Mouse (Mus musculus) limb, embryonic 14.5 days (tissue): Measurements from ENCODE around the gene Pou2af1. TPM values are rescaled to one million over a fixed set of nuclear protein-coding genes. Genes with fewer than 3 reads are reported as not detected.

ENCODE experiments used
- ATAC-seq: fragments of 200-750 bp; cut with Nextera tagmentation; 2 replicates; pipeline ENCODE4 v1.8.0; 2017; ENCODE audit warnings: low read depth, moderate number of reproducible peaks, moderate TSS enrichment; ENCODE audit not compliant: low FRiP score
- DNase-seq: peaks from one replicate; pipeline ENCODE4 v3.0.0-alpha.2; 2015; ENCODE audit warnings: low spot score
- H3K27ac ChIP-seq: fragments of 300-500 bp; sonication (generic); replicated peaks from 2 replicates; pipeline ENCODE4 v1.5.1; 2014; ENCODE audit warnings: low read depth, mild to moderate bottlenecking, low read length, moderate library complexity, mixed read lengths
- H3K27me3 ChIP-seq: fragments of 300-500 bp; sonication (generic); 2 replicates; pipeline ENCODE4 v1.6.1; 2014; ENCODE audit warnings: low read length, mixed read lengths; ENCODE audit not compliant: control insufficient read depth, insufficient read depth
- H3K36me3 ChIP-seq: fragments of 300-500 bp; sonication (generic); 2 replicates; pipeline ENCODE4 v1.6.1; 2014; ENCODE audit warnings: mild to moderate bottlenecking, low read length, moderate library complexity, mixed read lengths; ENCODE audit not compliant: control insufficient read depth, insufficient read depth
- H3K4me1 ChIP-seq: fragments of 300-500 bp; sonication (generic); 2 replicates; pipeline ENCODE4 v1.6.1; 2014; ENCODE audit warnings: antibody characterized with exemption, low read length, mixed read lengths; ENCODE audit not compliant: control insufficient read depth, insufficient read depth
- H3K4me2 ChIP-seq: fragments of 300-500 bp; sonication (generic); replicated peaks from 2 replicates; pipeline ENCODE4 v1.6.1; 2014; ENCODE audit warnings: low read depth, mild to moderate bottlenecking, low read length, moderate library complexity; ENCODE audit not compliant: severe bottlenecking
- H3K4me3 ChIP-seq: fragments of 300-500 bp; sonication (generic); replicated peaks from 2 replicates; pipeline ENCODE4 v1.5.1; 2014; ENCODE audit warnings: low read length
- H3K9ac ChIP-seq: fragments of 300-500 bp; sonication (generic); 2 replicates; pipeline ENCODE4 v1.6.1; 2014; ENCODE audit warnings: mild to moderate bottlenecking, low read depth, low read length, moderate library complexity; ENCODE audit not compliant: severe bottlenecking
- H3K9me3 ChIP-seq: fragments of 300-500 bp; sonication (generic); 2 replicates; pipeline ENCODE4 v1.6.1; 2016; ENCODE audit warnings: low read length; ENCODE audit not compliant: control insufficient read depth
- POLR2A ChIP-seq: fragments of 200-500 bp; IDR thresholded peaks from 2 replicates; pipeline ENCODE4 v1.8.0; 2012; ENCODE audit warnings: inconsistent platforms, mild to moderate bottlenecking, moderate library complexity, borderline replicate concordance; ENCODE audit not compliant: insufficient read depth, insufficient read length; ENCODE audit errors: extremely low read depth
- WGBS: fragments of 180-500 bp; shearing (Covaris S2); extraction: QIAGEN DNeasy Blood & Tissue Kit; methylation state at CpG from one replicate; pipeline ENCODE4 v1.1.7; 2014; 5-methylcytosine and 5-hydroxymethylcytosine counted together
- polyA plus RNA-seq, 2 experiments: library from polyadenylated mRNA; depleted of rRNA in 1 of 2; stranded (reverse) in 1 of 2; unstranded in 1 of 2; fragments of >200 nt; fragmentation: Nextera tagmentation in 1 of 2; extraction: Ambion mirVana in 1 of 2; gene quantifications; 2 replicates each; pipeline versions ENCODE4 v1.2.1 to v1.2.3; 2012 to 2014

Gene Pou2af1
- polyA plus RNA-seq, 2 experiments, result 0.07 to 0.14 TPM

DNA sequence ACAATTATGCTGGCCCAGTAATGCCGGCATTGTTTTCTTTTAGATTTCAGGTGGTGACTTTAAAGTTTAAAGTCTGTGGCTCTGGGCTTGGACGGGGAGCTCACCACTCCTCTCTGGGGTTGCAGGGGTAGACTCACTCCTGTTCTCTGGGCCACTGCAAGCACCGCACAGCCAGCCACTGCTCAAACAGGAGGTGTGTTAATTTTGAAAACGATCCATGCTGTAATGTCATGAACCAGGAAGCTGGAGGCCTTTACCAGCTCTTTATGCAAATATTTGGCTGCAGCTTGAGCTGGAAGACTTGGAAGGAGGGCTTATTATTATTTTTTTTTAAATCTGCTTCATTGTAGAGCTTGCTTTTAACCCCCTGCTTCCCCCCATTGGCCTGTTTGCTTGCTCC, 61.2 kb downstream of the Pou2af1 start:
- TF ChIP-seq POLR2A, result no peak
- Histone ChIP-seq H3K9ac (no peak overlapping the region), H3K4me1 (peaks cover 11% of the 10 kb centered on the region), H3K9me3 (no peaks in the 10 kb centered on the region), H3K4me3 (no peak overlapping the region), H3K36me3 (no peaks in the 10 kb centered on the region), H3K4me2 (no peak overlapping the region), H3K27me3 (peaks cover under 1% of the 10 kb centered on the region; the same call in 1 of the 2 replicates), H3K27ac (no peak overlapping the region)
- no peak for DNase-seq
- WGBS, result 25% methylated on average over 4 of the region's 4 CpGs
- ATAC-seq, result no peak

DNA sequence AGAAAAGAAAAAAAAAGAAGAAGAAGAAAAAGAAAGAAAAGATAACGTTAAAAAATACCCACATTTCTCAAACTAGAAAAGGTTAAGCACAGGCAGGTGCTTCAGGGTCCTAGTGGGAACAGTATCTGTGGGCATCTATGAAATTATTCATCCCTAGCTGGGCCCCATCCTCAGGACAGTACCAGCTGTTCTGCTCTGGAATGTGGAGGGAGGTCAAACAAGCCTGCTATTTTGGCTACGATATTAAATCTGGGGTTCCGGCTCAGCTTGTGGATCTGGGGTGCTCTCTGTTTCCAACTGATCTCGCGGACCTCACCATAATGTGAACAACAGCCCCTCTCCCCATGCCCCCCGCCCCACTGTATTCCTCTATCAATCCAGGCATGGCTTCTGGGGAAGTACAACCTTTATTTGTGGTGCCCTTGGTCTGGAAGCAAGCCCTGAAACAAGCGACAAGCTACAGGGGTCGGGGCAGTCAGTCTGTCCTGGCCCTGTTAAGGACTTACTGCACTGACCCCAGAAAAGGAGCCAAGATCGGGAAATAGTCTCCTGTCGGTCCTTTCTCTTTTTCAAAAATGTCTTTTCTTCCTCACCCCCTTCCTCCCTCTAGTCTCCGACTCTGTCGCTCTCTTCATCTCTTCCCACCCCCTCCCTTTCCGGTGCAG, 64.5 kb downstream of the Pou2af1 start:
- H3K27ac ChIP-seq, result peak overlapping the region; percentile 49

DNA sequence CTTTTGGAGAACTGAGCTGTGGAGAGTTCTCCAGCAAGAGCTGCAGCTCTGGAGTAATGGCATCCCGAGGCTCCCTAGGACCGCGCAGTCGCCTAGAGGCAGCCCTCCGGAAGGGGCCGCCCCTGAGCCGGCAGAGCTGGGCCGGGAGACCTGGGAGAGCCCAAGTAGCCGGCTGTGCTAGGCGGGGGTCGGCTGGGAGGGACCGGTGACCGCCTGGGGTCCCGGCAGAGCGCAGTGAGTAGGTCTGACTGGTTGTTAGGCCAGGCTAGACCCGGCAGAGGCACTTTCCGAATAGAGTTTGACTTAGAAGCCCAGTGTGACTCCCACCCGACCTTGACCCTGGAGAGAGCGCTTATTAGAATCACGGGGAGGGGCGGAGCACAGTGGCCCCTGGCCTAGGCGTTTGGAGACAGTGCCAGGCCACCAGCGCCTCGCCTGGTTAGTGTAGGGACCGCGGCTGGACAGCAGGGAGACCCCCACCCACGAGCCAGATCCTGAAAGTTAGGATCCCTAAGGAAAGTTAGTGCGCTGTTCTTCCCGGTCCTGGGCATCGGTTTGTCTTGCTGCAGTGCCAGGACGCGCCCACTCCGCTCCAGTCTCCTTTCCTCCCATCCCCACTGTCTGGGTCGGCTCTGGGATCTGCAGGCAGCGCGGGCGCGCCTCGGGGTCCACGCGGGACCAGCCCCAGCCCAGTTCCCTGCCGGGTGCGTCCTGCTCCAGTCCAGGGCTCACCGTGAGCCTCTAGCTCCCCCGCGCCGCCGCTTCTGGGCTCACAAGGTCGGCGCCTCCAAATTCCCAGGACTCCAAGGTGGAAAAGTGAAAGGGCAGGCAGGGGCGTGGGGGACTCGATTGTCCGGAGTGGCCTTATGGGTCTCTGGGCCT, 65.2 kb downstream of the Pou2af1 start, which contains the start of gene Colca2:
Gene Colca2 (minus strand): TSS at position 70 of the 882 bp plus-strand sequence.
- Histone ChIP-seq H3K27me3 (peaks cover 6% of the 10 kb centered on the region), H3K27ac (peak within 1 kb of the TSS; percentile 49), H3K36me3 (no peaks in the 10 kb centered on the region), H3K4me1 (peaks cover 11% of the 10 kb centered on the region), H3K4me3 (peak within 1 kb of the TSS; percentile 57), H3K9me3 (no peaks in the 10 kb centered on the region), H3K9ac (peak within 1 kb of the TSS; percentile 65), H3K4me2 (peak within 1 kb of the TSS; percentile 94)
- DNase-seq (peak; percentile 83), ATAC-seq (peak; percentile 95)
- 3% methylated on average over 47 of the region's 53 CpGs for WGBS
- TF ChIP-seq POLR2A, result 0 out of 2 replicates have a peak, but pooled peaks have one; percentile 18

More for the DNA sequence above, 64.5 kb downstream of the Pou2af1 start:
- H3K9ac ChIP-seq, result peak overlapping the region; percentile 65
- peaks cover 11% of the 10 kb centered on the region for H3K4me1 ChIP-seq
- DNase-seq (no peak), ATAC-seq (peak; percentile 68)
- no peak for TF ChIP-seq POLR2A
- peaks cover 6% of the 10 kb centered on the region for H3K27me3 ChIP-seq
- 18% methylated on average over 13 of the region's 13 CpGs for WGBS
- no peaks in the 10 kb centered on the region for H3K9me3 ChIP-seq
- H3K4me2 ChIP-seq, result peak overlapping the region; percentile 94
- H3K4me3 ChIP-seq, result peak overlapping the region; percentile 57
- H3K36me3 ChIP-seq, result no peaks in the 10 kb centered on the region

DNA sequence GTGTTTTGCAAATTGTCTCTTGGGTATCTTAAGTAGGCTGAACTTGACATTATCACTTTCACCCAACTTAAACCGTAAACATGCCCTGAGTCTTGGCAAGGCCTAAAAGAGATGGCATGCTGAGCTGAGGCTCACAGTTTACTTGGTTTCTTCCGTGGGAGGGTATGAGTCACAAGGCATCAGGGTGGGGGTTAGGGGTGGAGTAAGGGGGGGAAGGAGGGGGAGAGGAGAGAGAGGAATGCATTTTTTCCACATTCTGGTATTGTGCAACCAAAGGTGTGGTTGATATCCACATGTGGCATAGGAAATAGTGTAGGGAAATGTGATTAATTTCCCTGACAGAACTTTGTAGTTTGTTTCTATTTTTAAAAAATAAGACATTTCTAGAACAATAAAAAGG, 72.6 kb downstream of the Pou2af1 start:
- H3K9ac ChIP-seq, result no peak overlapping the region
- TF ChIP-seq POLR2A, result no peak
- no peak overlapping the region for H3K4me2 ChIP-seq
- H3K9me3 ChIP-seq, result no peaks in the 10 kb centered on the region
- 51% methylated on average over 2 of the region's 2 CpGs for WGBS
- H3K4me1 ChIP-seq, result no peaks in the 10 kb centered on the region
- ATAC-seq, result no peak
- H3K27ac ChIP-seq, result no peak overlapping the region
- no peaks in the 10 kb centered on the region for H3K36me3 ChIP-seq
- no peak for DNase-seq
- no peak overlapping the region for H3K4me3 ChIP-seq
- H3K27me3 ChIP-seq, result no peaks in the 10 kb centered on the region

Other genes with a start within 250 kb of the Pou2af1 start
- 16.3 and 16.8 TPM in 2 replicates for gene Sik2, start 204.6 kb upstream of the Pou2af1 start, polyA plus RNA-seq (2012; rRNA removed)
- gene Sik2, start 204.6 kb upstream of the Pou2af1 start, polyA plus RNA-seq (2014; fragmentation: Nextera tagmentation; extraction: Ambion mirVana), result 15.8 and 18.7 TPM in 2 replicates
- gene Btg4, start 152.8 kb upstream of the Pou2af1 start, polyA plus RNA-seq (2012; rRNA removed), result not detected in 2 replicates
- gene Btg4, start 152.8 kb upstream of the Pou2af1 start, polyA plus RNA-seq (2014; fragmentation: Nextera tagmentation; extraction: Ambion mirVana), result 0.57 TPM in 1 of 2 replicates, not detected in the other
- gene Layn, start 136.6 kb upstream of the Pou2af1 start, polyA plus RNA-seq (2012; rRNA removed), result 4.6 and 6.1 TPM in 2 replicates
- gene Layn, start 136.6 kb upstream of the Pou2af1 start, polyA plus RNA-seq (2014; fragmentation: Nextera tagmentation; extraction: Ambion mirVana), result 9.3 and 11.6 TPM in 2 replicates
- 0.06 TPM in 1 of 2 replicates, not detected in the other for gene 4833427G06Rik, start 111.6 kb upstream of the Pou2af1 start, polyA plus RNA-seq (2012; rRNA removed)
- gene 4833427G06Rik, start 111.6 kb upstream of the Pou2af1 start, polyA plus RNA-seq (2014; fragmentation: Nextera tagmentation; extraction: Ambion mirVana), result not detected in 2 replicates
- 0.03 and 0.04 TPM in 2 replicates for gene Gm32742, start 48.2 kb upstream of the Pou2af1 start, polyA plus RNA-seq (2012; rRNA removed)
- gene Gm32742, start 48.2 kb upstream of the Pou2af1 start, polyA plus RNA-seq (2014; fragmentation: Nextera tagmentation; extraction: Ambion mirVana), result 0.01 TPM in 1 of 2 replicates, not detected in the other
- gene Colca2, start 64.9 kb downstream of the Pou2af1 start, polyA plus RNA-seq (2012; rRNA removed), result 2.9 and 4.7 TPM in 2 replicates
- gene Colca2, start 64.9 kb downstream of the Pou2af1 start, polyA plus RNA-seq (2014; fragmentation: Nextera tagmentation; extraction: Ambion mirVana), result 2.0 and 3.2 TPM in 2 replicates
- gene 1810046K07Rik, start 115.2 kb downstream of the Pou2af1 start, polyA plus RNA-seq (2012; rRNA removed), result 0.13 and 0.65 TPM in 2 replicates
- not detected in 2 replicates for gene 1810046K07Rik, start 115.2 kb downstream of the Pou2af1 start, polyA plus RNA-seq (2014; fragmentation: Nextera tagmentation; extraction: Ambion mirVana)